Comparison of ENCODE assay signal across 8 mouse cellular contexts in the genomic region with DNA sequence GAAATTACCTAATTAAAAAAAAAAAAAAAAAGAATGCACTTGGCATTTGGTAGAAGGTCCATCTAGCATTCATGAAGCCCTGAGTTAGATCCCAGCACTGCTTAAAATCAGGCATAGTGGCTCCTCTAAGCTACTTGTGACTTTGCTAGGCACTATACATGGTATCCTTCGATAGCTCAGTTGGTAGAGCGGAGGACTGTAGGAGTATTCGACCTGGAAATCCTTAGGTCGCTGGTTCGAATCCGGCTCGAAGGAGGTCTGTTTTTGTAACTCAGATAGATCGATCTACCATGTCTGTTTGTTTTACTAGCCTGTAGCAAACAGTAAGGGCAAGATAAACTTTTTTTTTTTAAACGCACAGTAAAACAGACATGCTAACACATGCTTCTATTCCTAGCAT. TPM values are rescaled to one million over a fixed set of nuclear protein-coding genes. Genes with fewer than 3 reads are reported as not detected.
A peak's percentile ranks its signal among the peaks of the same experiment; 100 is the strongest.
DNase-seq lines count a peak whose midpoint lies in the region; ATAC-seq and TF ChIP-seq lines count a peak whose summit lies in the region.

No protein-coding gene starts in this region.

- no peak overlapping the region for H3ac ChIP-seq in C2C12 (ENCODE audit: control insufficient read depth, insufficient read length, low read depth)

- H3K4me1 ChIP-seq in heart, embryonic 12.5 days (replicated peaks): peaks cover 15% of the 10 kb centered on the region
- H3K4me1 ChIP-seq in kidney, embryonic 15.5 days: peaks cover 25% of the 10 kb centered on the region
- H3K4me1 ChIP-seq in neural tube, embryonic 11.5 days (ENCODE audit: control insufficient read depth, insufficient read depth, low read length): peaks cover 9% of the 10 kb centered on the region; the same call in 1 of the 2 replicates

- no peak for TF ChIP-seq CTCF in C2C12 (IDR thresholded peaks at IDR 0.05; ENCODE audit: control insufficient read depth, insufficient read depth, insufficient read length)

- no peaks in the 10 kb centered on the region for H3K79me2 ChIP-seq in C2C12 (ENCODE audit: control insufficient read depth, insufficient read depth)

- DNase-seq in T-cell, adult 2 months (ENCODE audit: low spot score): peak; percentile 76
- DNase-seq in embryo, embryonic 11 days: peak; percentile 84
- DNase-seq in liver: peak; percentile 90
- DNase-seq in neural tube, embryonic 11.5 days (ENCODE audit: low spot score): peak; percentile 82
- DNase-seq in thymus, postnatal 0 days (ENCODE audit: low spot score): peak; percentile 86

- H3K36me3 ChIP-seq in C2C12 (ENCODE audit: control insufficient read depth, insufficient read depth): no peaks in the 10 kb centered on the region
- H3K36me3 ChIP-seq in heart, embryonic 12.5 days: no peaks in the 10 kb centered on the region
- no peaks in the 10 kb centered on the region for H3K36me3 ChIP-seq in kidney, embryonic 15.5 days
- no peaks in the 10 kb centered on the region for H3K36me3 ChIP-seq in neural tube, embryonic 11.5 days (ENCODE audit: control insufficient read depth, insufficient read depth, low read length)

- ATAC-seq in heart, embryonic 12.5 days (ENCODE audit: insufficient number of reproducible peaks, low FRiP score): peak; percentile 66
- ATAC-seq in kidney, embryonic 15.5 days (replicated peaks; ENCODE audit: low FRiP score): peak; percentile 55; the same call in 1 of the 2 replicates
- ATAC-seq in neural tube, embryonic 11.5 days (ENCODE audit: insufficient read depth, low FRiP score, low TSS enrichment): peak; percentile 83

- H3K9me3 ChIP-seq in heart, embryonic 12.5 days (replicated peaks): no peaks in the 10 kb centered on the region
- no peaks in the 10 kb centered on the region for H3K9me3 ChIP-seq in kidney, embryonic 15.5 days (replicated peaks)
- H3K9me3 ChIP-seq in neural tube, embryonic 11.5 days (ENCODE audit: control insufficient read depth, low read length): no peaks in the 10 kb centered on the region

- no peak overlapping the region for H3K9ac ChIP-seq in heart, embryonic 12.5 days
- no peak overlapping the region for H3K9ac ChIP-seq in kidney, embryonic 15.5 days
- H3K9ac ChIP-seq in neural tube, embryonic 11.5 days (ENCODE audit: low read length): no peak overlapping the region

- no peak overlapping the region for H3K4me2 ChIP-seq in heart, embryonic 12.5 days
- H3K4me2 ChIP-seq in kidney, embryonic 15.5 days: no peak overlapping the region
- H3K4me2 ChIP-seq in neural tube, embryonic 11.5 days (ENCODE audit: low read depth): no peak overlapping the region

- no peaks in the 10 kb centered on the region for H3K27me3 ChIP-seq in C2C12 (ENCODE audit: control insufficient read depth, insufficient read depth, insufficient read length)
- no peaks in the 10 kb centered on the region for H3K27me3 ChIP-seq in heart, embryonic 12.5 days (replicated peaks)
- no peaks in the 10 kb centered on the region for H3K27me3 ChIP-seq in kidney, embryonic 15.5 days
- no peaks in the 10 kb centered on the region; the same call in 1 of the 2 replicates for H3K27me3 ChIP-seq in neural tube, embryonic 11.5 days (ENCODE audit: control insufficient read depth, insufficient read depth, low read length)

- WGBS in heart, embryonic 12.5 days: 2% methylated on average over 9 of the region's 9 CpGs
- 3% methylated on average over 9 of the region's 9 CpGs for WGBS in kidney, embryonic 15.5 days
- WGBS in neural tube, embryonic 11.5 days: under 1% methylated on average over 9 of the region's 9 CpGs

- no peaks in the 10 kb centered on the region for H3K79me3 ChIP-seq in C2C12 (ENCODE audit: low read depth)

- H3K4me3 ChIP-seq in C2C12 (ENCODE audit: insufficient read depth, poor library complexity, severe bottlenecking): no peak overlapping the region
- H3K4me3 ChIP-seq in heart, embryonic 12.5 days: no peak overlapping the region
- H3K4me3 ChIP-seq in kidney, embryonic 15.5 days (replicated peaks): no peak overlapping the region
- no peak overlapping the region for H3K4me3 ChIP-seq in neural tube, embryonic 11.5 days (ENCODE audit: low read depth, low read length)

- no peak overlapping the region for H3K27ac ChIP-seq in heart, embryonic 12.5 days (ENCODE audit: poor library complexity, severe bottlenecking)
- no peak overlapping the region for H3K27ac ChIP-seq in kidney, embryonic 15.5 days
- H3K27ac ChIP-seq in neural tube, embryonic 11.5 days (ENCODE audit: low read depth, low read length): no peak overlapping the region

TF ChIP-seq in C2C12, 6 proteins besides CTCF, POLR2A, EP300 and RAD21:
- no peak for TF ChIP-seq MAX (IDR thresholded peaks at IDR 0.05)
- TF ChIP-seq FOSL1 (IDR thresholded peaks at IDR 0.05; ENCODE audit: insufficient read depth, low read length, poor library complexity, severe bottlenecking): no peak
- peak; percentile 21 for TF ChIP-seq CEBPB (IDR thresholded peaks at IDR 0.05; ENCODE audit: low read depth)

RNA-seq across cellular contexts. Expression of a gene that starts 1.2 kb away (rescaled TPM):
- polyA plus RNA-seq in C2C12 (2012; fragmentation: generic; extraction: Trizol): not detected
- 2.6 and 2.9 TPM in 2 replicates for polyA plus RNA-seq in heart, embryonic 12.5 days (2016; fragmentation: Nextera tagmentation; extraction: Ambion mirVana)
- 0.08 and 0.12 TPM in 2 replicates for polyA plus RNA-seq in kidney, embryonic 15.5 days (2015; fragmentation: Nextera tagmentation; extraction: Ambion mirVana)
- polyA plus RNA-seq in neural tube, embryonic 11.5 days (2014; fragmentation: Nextera tagmentation; extraction: Ambion mirVana): 0.16 TPM in 1 of 2 replicates, not detected in the other
- polyA plus RNA-seq in thymus, postnatal 0 days (2015; fragmentation: Nextera tagmentation; extraction: Ambion mirVana): 0.17 and 0.27 TPM in 2 replicates

RNA-seq across cellular contexts. Expression of a gene that starts 21.7 kb away (rescaled TPM):
- polyA plus RNA-seq in C2C12 (2012; fragmentation: generic; extraction: Trizol): 0.07 TPM
- polyA plus RNA-seq in heart, embryonic 12.5 days (2016; fragmentation: Nextera tagmentation; extraction: Ambion mirVana): 0.45 and 0.58 TPM in 2 replicates
- polyA plus RNA-seq in kidney, embryonic 15.5 days (2015; fragmentation: Nextera tagmentation; extraction: Ambion mirVana): 0.55 and 0.71 TPM in 2 replicates
- polyA plus RNA-seq in neural tube, embryonic 11.5 days (2014; fragmentation: Nextera tagmentation; extraction: Ambion mirVana): 0.65 and 0.81 TPM in 2 replicates
- 0.65 and 0.85 TPM in 2 replicates for polyA plus RNA-seq in thymus, postnatal 0 days (2015; fragmentation: Nextera tagmentation; extraction: Ambion mirVana)

RNA-seq across cellular contexts. Expression of a gene that starts 43.2 kb away (rescaled TPM):
- polyA plus RNA-seq in C2C12 (2012; fragmentation: generic; extraction: Trizol): 11.2 TPM
- 8.1 and 8.9 TPM in 2 replicates for polyA plus RNA-seq in heart, embryonic 12.5 days (2016; fragmentation: Nextera tagmentation; extraction: Ambion mirVana)
- 13.5 and 13.7 TPM in 2 replicates for polyA plus RNA-seq in kidney, embryonic 15.5 days (2015; fragmentation: Nextera tagmentation; extraction: Ambion mirVana)
- polyA plus RNA-seq in neural tube, embryonic 11.5 days (2014; fragmentation: Nextera tagmentation; extraction: Ambion mirVana): 13.3 and 13.7 TPM in 2 replicates
- 13.8 and 15.1 TPM in 2 replicates for polyA plus RNA-seq in thymus, postnatal 0 days (2015; fragmentation: Nextera tagmentation; extraction: Ambion mirVana)
